Mouse (Mus musculus): ENCODE results near the gene Napsa. TPM values are rescaled to one million over a fixed set of nuclear protein-coding genes. Genes with fewer than 3 reads are reported as not detected.
A peak's percentile ranks its signal among the peaks of the same experiment; 100 is the strongest.

Napsa gene
- polyA plus RNA-seq, 1 experiment from 2014 or later, result 2.1 TPM

DNA sequence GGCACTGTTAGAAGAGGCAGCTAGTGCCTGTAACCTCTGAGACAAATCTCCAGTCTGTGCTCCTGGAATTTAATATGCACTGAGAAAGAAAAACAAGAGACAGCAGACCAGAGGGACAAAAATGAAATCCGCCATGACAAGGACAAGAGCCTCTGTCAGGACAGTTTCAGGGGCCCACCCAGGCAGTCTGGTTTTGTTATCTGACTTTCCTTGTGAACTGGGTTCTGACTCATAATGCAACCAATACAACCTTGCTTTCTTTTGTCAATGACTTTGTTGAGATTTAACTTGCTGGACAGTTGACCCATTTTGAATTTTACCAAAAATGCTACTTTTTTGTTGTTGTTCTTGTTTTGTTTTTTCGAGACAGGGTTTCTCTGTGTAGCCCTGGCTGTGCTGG, 14.6 kb upstream of the Napsa start:
- Histone ChIP-seq H3K36me3 (no peaks in the 10 kb centered on the region), H3K9ac (no peak overlapping the region), H3K27me3 (no peaks in the 10 kb centered on the region), H3K4me2 (no peak overlapping the region), H3K9me3 (no peaks in the 10 kb centered on the region), H3K4me1 (peaks cover 7% of the 10 kb centered on the region), H3K27ac (no peak overlapping the region), H3K4me3 (no peak overlapping the region)
- ATAC-seq (ENCODE audit: insufficient number of reproducible peaks, low FRiP score, low TSS enrichment, low read depth), result no peak
- 62% methylated on average over 2 of the region's 2 CpGs for WGBS

DNA sequence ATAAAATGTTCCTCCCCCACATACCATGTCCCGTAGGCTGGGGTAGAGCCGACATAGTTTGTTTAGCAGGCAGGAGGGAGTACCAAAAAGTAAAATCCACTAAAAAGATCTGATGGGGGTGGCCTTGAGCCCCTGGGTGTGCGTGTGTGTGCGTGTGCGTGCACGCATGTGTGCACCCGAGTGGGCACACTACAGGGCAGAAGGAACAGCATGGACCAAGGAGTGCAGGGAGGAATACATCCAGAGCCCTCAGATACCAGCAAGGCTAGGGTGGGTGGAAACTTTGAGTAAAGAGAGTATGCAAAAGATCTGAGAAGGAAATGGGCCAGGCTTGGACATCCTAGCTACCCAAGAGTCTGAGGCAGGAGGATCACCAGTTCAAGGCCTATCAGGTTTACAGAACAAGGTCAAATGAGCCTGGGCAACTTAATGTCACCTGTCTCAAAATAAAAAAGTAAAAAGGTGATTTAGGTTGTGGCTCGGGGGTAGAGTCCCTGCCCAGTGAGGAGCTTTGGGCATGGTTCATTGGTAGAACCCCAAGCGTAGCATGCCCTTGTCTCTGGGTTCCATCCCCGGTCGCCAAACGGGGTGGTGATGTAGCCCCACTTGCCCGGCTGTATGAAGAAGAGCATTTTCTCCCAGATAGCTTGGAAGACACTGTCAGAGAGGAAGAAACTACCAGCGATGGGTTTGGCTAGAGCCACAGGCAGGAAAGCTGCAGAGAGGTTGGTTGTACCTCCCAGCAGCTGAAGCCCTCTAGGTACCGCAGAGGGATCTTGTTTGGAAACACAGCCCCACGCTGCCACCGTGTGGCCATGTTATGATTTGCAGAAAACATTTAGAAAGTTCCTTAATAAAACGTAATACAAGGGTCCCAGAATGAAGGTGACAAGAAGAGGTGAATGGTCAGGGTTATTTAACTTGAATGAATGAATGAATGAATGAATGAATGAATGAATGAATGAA, 11.5 kb upstream of the Napsa start:
- no peak overlapping the region for H3K27ac ChIP-seq
- 0 out of 2 replicates have a peak overlapping the region, but pooled peaks have one; percentile 20 for H3K9ac ChIP-seq
- no peaks in the 10 kb centered on the region for H3K36me3 ChIP-seq
- H3K4me3 ChIP-seq, result no peak overlapping the region
- ATAC-seq (ENCODE audit: insufficient number of reproducible peaks, low FRiP score, low TSS enrichment, low read depth), result no peak
- whole genome bisulfite sequencing, result 53% methylated on average over 18 of the region's 18 CpGs
- H3K4me2 ChIP-seq, result no peak overlapping the region
- H3K27me3 ChIP-seq, result 0 out of 2 replicates have a peak, but pooled peaks cover 3% of the 10 kb centered on the region
- no peaks in the 10 kb centered on the region for H3K4me1 ChIP-seq
- no peaks in the 10 kb centered on the region for H3K9me3 ChIP-seq

DNA sequence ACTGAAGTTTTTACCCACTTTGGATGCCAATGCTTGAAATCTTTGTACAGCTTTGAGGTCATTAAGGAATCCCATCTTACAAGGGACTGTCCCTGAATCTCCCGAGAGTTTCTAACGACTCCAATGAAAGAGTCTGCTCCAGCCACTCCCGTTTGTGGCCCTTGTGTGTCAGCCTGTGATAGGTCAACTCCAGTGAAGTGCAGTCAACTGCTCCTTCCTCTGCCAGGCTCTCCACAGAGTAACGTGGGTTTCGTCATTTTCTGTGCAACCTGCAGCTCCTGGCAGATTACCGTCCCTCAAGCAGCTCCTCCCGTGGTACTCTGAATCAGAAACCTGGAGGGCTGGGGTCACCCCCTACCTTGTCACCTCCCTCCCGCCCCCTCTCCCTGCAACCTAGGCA, 8.9 kb upstream of the Napsa start:
- Histone ChIP-seq H3K36me3 (no peaks in the 10 kb centered on the region), H3K4me2 (no peak overlapping the region), H3K27ac (no peak overlapping the region), H3K4me3 (no peak overlapping the region), H3K9ac (no peak overlapping the region), H3K27me3 (0 out of 2 replicates have a peak, but pooled peaks cover 5% of the 10 kb centered on the region), H3K9me3 (no peaks in the 10 kb centered on the region), H3K4me1 (no peaks in the 10 kb centered on the region)
- 41% methylated on average over 8 of the region's 8 CpGs for WGBS
- no peak for ATAC-seq (ENCODE audit: insufficient number of reproducible peaks, low FRiP score, low TSS enrichment, low read depth)

DNA sequence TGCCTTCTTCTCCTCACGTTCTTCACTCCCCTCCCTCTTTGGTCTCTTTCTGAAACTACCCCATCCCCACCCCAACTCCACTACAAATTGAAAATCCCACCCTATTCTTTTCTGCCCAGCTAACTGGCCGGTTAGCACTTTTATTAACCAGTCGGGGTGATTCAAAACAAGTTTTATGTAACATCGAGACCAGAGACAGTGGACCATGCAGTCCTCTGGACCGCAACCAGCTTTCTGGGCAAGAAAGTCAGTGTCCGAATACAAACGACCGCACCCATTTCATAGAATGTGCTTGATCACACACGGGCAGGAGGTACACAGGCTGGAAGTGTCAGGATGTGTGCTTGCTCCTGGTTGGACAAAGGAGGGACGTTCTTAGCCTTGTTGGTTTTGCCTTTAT, 7.7 kb upstream of the Napsa start:
- Histone ChIP-seq H3K4me2 (no peak overlapping the region), H3K9ac (no peak overlapping the region), H3K36me3 (no peaks in the 10 kb centered on the region), H3K27ac (no peak overlapping the region), H3K4me1 (no peaks in the 10 kb centered on the region), H3K27me3 (0 out of 2 replicates have a peak, but pooled peaks cover 5% of the 10 kb centered on the region), H3K9me3 (no peaks in the 10 kb centered on the region), H3K4me3 (no peak overlapping the region)
- no peak for ATAC-seq (ENCODE audit: insufficient number of reproducible peaks, low FRiP score, low TSS enrichment, low read depth)
- 83% methylated on average over 10 of the region's 10 CpGs for WGBS

DNA sequence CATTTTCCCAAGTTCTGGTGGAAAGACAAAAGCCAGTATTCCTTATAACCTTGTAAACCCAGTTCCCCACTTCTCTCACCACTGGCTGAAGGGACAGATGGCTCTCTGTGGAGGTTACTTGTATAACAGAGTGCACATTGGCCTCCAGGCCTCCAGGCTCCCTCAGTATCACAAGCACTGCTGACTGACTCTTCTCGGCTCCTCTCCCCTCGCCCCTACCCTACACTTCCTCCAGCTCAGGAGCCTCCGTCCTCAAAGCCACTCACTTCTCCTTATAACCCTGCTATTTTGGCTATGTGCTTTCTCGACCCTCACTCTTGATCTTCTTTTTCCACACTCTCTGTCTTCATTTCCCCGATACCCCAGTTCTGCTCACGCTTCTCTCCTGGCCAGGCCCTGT, 6.8 kb upstream of the Napsa start:
- H3K36me3 ChIP-seq, result no peaks in the 10 kb centered on the region
- H3K4me3 ChIP-seq, result no peak overlapping the region
- H3K9me3 ChIP-seq, result no peaks in the 10 kb centered on the region
- H3K4me1 ChIP-seq, result no peaks in the 10 kb centered on the region
- H3K27me3 ChIP-seq, result 0 out of 2 replicates have a peak, but pooled peaks cover 5% of the 10 kb centered on the region
- H3K4me2 ChIP-seq, result no peak overlapping the region
- no peak for ATAC-seq (ENCODE audit: insufficient number of reproducible peaks, low FRiP score, low TSS enrichment, low read depth)
- H3K27ac ChIP-seq, result no peak overlapping the region
- no peak overlapping the region for H3K9ac ChIP-seq
- WGBS, result 70% methylated on average over 6 of the region's 6 CpGs

DNA sequence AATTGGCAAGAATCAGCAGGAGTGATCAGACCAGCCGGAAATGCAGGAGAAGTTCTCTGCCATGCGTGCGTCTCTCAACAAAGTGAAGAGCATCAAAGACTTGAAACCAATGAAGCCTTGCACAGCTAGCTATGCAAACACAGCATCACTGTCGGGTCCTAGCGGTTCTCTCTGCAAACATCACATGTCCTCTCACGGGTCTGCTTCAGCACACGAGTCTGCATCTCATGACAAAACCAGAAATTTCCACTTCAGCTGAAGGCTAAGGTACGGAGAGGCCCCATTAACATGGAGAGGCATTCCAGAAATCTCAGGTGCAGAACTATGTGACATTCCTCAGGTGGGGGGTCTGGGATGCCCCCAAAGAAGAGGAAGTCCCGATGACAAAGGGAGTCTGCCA, 3.4 kb upstream of the Napsa start:
- ATAC-seq (ENCODE audit: insufficient number of reproducible peaks, low FRiP score, low TSS enrichment, low read depth), result no peak
- Histone ChIP-seq H3K27me3 (0 out of 2 replicates have a peak, but pooled peaks cover 5% of the 10 kb centered on the region), H3K9ac (no peak overlapping the region), H3K36me3 (no peaks in the 10 kb centered on the region), H3K9me3 (no peaks in the 10 kb centered on the region), H3K4me3 (no peak overlapping the region), H3K27ac (no peak overlapping the region), H3K4me1 (no peaks in the 10 kb centered on the region), H3K4me2 (no peak overlapping the region)
- 63% methylated on average over 9 of the region's 9 CpGs for WGBS

DNA sequence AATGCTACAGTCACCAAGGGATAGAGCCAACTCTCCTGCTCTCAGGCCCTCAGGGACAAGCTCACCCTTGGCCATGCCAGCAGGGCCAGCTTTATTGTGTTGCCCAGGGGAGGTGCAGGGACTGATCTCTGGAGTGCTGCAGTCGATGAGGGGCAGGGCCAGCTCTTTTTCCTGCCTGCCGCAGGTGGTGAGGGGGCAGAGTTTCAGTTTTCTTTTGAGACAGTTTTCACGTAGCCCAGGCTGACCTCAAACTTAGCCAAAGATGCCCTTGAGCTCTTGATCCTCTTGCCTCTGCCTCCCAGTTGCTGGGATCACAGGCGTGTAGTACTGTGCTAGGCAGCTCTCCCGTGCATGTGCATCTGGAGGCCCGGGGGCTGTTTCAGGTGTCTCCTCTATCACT, 1.2 kb upstream of the Napsa start:
- H3K36me3 ChIP-seq, result no peaks in the 10 kb centered on the region
- no peaks in the 10 kb centered on the region for H3K27me3 ChIP-seq
- no peaks in the 10 kb centered on the region for H3K9me3 ChIP-seq
- no peaks in the 10 kb centered on the region for H3K4me1 ChIP-seq
- WGBS, result 75% methylated on average over 6 of the region's 6 CpGs
- no peak overlapping the region for H3K4me2 ChIP-seq
- no peak overlapping the region for H3K9ac ChIP-seq
- no peak overlapping the region for H3K4me3 ChIP-seq
- no peak for ATAC-seq (ENCODE audit: insufficient number of reproducible peaks, low FRiP score, low TSS enrichment, low read depth)
- no peak overlapping the region for H3K27ac ChIP-seq

DNA sequence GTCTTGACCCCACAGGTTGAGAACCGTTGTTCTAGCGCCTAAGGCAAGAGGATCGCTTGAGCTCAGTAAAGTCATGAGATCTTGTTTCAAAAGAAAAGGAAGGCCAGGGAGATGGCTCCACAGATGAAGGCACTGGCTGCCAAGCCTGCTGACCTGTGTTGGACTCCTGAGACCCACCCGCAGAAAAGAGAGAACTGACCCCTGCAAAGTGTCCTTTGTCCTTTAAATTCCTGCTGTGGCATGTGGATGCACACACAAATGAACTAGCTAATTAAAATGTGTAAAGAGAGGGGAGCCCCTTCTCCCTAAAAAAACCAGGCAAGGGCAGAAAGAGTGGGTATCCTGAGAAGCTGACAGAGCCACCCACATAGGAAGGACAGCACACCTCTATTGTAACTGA, 369 bp upstream of the Napsa start:
- Histone ChIP-seq H3K4me3 (no peak overlapping the region), H3K9ac (no peak overlapping the region), H3K9me3 (no peaks in the 10 kb centered on the region), H3K27me3 (no peaks in the 10 kb centered on the region), H3K4me2 (no peak overlapping the region), H3K36me3 (no peaks in the 10 kb centered on the region), H3K27ac (no peak overlapping the region), H3K4me1 (no peaks in the 10 kb centered on the region)
- WGBS, result 58% methylated on average over 4 of the region's 4 CpGs
- no peak for ATAC-seq (ENCODE audit: insufficient number of reproducible peaks, low FRiP score, low TSS enrichment, low read depth)

DNA sequence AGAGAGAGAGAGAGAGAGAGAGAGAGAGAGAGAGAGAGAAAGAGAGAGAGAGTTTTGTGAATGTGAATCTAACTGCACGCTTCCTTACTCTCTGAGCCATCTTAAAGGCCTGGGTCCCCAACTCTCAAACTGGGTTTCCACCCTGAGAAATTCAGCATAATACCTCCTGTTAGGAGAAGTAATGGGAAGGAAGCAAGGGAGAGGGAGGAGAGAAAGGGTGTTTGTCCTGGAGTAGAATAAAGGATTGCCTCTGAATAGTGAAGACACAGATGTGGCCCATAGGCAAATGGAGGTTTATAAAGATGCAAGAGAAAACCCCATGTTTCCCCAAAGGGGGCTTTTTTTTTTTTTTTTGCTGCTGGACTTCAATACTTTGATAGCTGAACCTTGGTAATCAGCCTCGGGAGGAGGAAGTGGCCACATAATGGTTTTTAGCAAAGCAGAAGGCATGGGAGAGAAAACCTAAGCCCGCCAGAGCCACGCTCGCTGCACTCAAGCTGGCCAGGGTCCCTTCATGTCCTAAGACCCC, 840 bp downstream of the Napsa start:
- no peak for ATAC-seq (ENCODE audit: insufficient number of reproducible peaks, low FRiP score, low TSS enrichment, low read depth)
- Histone ChIP-seq H3K4me3 (no peak overlapping the region), H3K4me1 (no peaks in the 10 kb centered on the region), H3K9me3 (no peaks in the 10 kb centered on the region), H3K27me3 (no peaks in the 10 kb centered on the region), H3K27ac (no peak overlapping the region), H3K9ac (no peak overlapping the region), H3K36me3 (no peaks in the 10 kb centered on the region), H3K4me2 (no peak overlapping the region)
- WGBS, result 74% methylated on average over 5 of the region's 5 CpGs

DNA sequence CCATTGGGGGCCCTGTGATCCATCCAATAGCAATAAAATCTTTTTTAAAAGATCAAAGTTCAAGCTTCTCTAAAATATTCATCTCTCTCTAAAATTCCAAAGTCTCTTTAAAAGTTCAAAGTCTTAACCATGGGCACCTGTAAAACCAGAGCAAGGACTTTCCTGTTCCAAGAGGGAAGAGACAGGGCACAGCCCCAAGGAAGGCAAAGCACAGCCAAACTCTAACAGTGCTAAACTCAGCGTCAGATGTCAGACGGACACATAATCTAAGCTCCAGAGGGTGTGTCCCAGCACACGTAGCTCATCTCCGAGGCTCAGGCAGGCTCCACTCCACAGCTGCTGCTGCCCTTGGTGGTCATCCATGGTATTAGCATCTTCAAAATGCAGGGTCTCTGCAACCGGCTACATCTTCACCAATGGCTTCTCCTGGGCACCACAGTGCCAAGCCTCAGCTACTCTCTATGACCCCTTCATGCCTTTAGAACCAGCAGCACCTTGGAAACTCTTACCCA, 4.2 kb downstream of the Napsa start:
- Histone ChIP-seq H3K9ac (no peak overlapping the region), H3K36me3 (no peaks in the 10 kb centered on the region), H3K4me2 (no peak overlapping the region), H3K27me3 (0 out of 2 replicates have a peak, but pooled peaks cover 5% of the 10 kb centered on the region), H3K4me3 (no peak overlapping the region), H3K27ac (no peak overlapping the region), H3K4me1 (no peaks in the 10 kb centered on the region), H3K9me3 (no peaks in the 10 kb centered on the region)
- WGBS, result 50% methylated on average over 5 of the region's 5 CpGs
- ATAC-seq (ENCODE audit: insufficient number of reproducible peaks, low FRiP score, low TSS enrichment, low read depth), result no peak

DNA sequence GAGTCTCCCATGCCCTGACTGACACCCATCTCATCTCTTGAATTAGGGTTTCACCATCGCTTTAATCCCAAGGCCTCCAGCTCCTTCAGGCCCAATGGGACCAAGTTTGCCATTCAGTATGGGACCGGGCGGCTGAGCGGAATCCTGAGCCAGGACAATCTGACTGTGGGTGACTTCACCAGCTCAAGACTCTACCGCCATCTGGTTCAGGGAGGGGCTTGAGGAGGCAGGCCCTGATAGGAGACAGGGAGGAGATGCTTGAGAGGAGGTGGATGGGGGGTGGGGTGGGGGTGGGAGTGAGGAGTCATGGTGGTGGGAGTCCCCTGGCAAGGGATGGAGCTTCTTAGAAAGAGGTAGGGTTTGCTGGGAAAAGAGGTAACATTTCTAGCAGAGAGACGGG, 9.5 kb downstream of the Napsa start:
- Histone ChIP-seq H3K9ac (no peak overlapping the region), H3K4me1 (no peaks in the 10 kb centered on the region), H3K9me3 (no peaks in the 10 kb centered on the region), H3K27ac (no peak overlapping the region), H3K27me3 (peaks cover 38% of the 10 kb centered on the region), H3K36me3 (no peaks in the 10 kb centered on the region), H3K4me3 (no peak overlapping the region), H3K4me2 (no peak overlapping the region)
- ATAC-seq (ENCODE audit: insufficient number of reproducible peaks, low FRiP score, low TSS enrichment, low read depth), result no peak
- 74% methylated on average over 6 of the region's 6 CpGs for WGBS

DNA sequence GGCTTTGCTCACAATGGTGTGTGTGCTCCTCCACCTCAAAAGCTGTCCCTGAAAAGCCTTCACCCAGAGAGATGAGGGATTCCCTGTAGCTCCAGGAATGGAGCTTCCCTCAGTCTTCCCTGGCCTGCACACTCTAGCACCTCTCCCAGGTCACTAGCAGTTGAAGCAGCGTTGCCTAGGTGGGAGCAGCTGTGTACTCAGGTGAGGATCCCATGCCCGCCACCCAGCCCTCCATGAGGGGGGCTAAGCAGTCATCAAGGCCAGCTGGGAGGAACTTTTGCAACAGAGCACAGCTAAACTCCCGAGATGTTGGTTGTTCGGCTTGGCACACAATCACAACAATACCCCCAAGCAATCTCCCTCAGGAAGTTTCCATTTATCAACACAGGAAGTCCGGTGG, 10.5 kb downstream of the Napsa start:
- no peak for ATAC-seq (ENCODE audit: insufficient number of reproducible peaks, low FRiP score, low TSS enrichment, low read depth)
- 73% methylated on average over 5 of the region's 5 CpGs for WGBS
- Histone ChIP-seq H3K9ac (no peak overlapping the region), H3K27ac (no peak overlapping the region), H3K4me1 (peaks cover 5% of the 10 kb centered on the region; the same call in 1 of the 2 replicates), H3K9me3 (no peaks in the 10 kb centered on the region), H3K4me2 (no peak overlapping the region), H3K36me3 (no peaks in the 10 kb centered on the region), H3K27me3 (peaks cover 49% of the 10 kb centered on the region), H3K4me3 (no peak overlapping the region)

Measured in limb, embryonic 15.5 days (tissue).